Mouse (Mus musculus): ENCODE data around the gene Cisd3.
"Not testable (repeated sequence)": the region's sequence is repeated elsewhere in the genome, so short reads cannot be mapped to it uniquely, and the experiment has no call there.

Cisd3 gene

GRCm38 (mm10) chr11:97685613-97686321, at the start of gene Cisd3:
TSS of gene Cisd3 (plus strand) at chr11:97685826.
- peak; percentile 67 for DNase-seq (ENCODE audit: low read depth, low spot score)

GRCm38 (mm10) chr11:97641668-97642067, 44.0 kb upstream of the Cisd3 start:
- DNase-seq (ENCODE audit: low read depth, low spot score): no peak

GRCm38 (mm10) chr11:97642746-97643145, 42.9 kb upstream of the Cisd3 start:
- DNase-seq (ENCODE audit: low read depth, low spot score): no peak

GRCm38 (mm10) chr11:97643380-97644055, 42.1 kb upstream of the Cisd3 start:
- DNase-seq (ENCODE audit: low read depth, low spot score): no peak

- DNase-seq (ENCODE audit: low read depth, low spot score): no peak
These were observed 40.8 kb upstream of the Cisd3 start for GRCm38 (mm10) chr11:97644834-97645233.

- not testable (repeated sequence) for DNase-seq (ENCODE audit: low read depth, low spot score)
These were observed 37.1 kb upstream of the Cisd3 start for GRCm38 (mm10) chr11:97648541-97648940.

GRCm38 (mm10) chr11:97650341-97650740, 35.3 kb upstream of the Cisd3 start:
- DNase-seq (ENCODE audit: low read depth, low spot score): no peak

- not testable (repeated sequence) for DNase-seq (ENCODE audit: low read depth, low spot score)
These were observed 32.2 kb upstream of the Cisd3 start for GRCm38 (mm10) chr11:97653376-97653775.

- DNase-seq (ENCODE audit: low read depth, low spot score): no peak
These were observed 31.4 kb upstream of the Cisd3 start for GRCm38 (mm10) chr11:97654210-97654609.

- DNase-seq (ENCODE audit: low read depth, low spot score): no peak
These were observed 29.2 kb upstream of the Cisd3 start for GRCm38 (mm10) chr11:97656269-97656971.

- no peak for DNase-seq (ENCODE audit: low read depth, low spot score)
These were observed 28.3 kb upstream of the Cisd3 start for GRCm38 (mm10) chr11:97657184-97657945.

- not testable (repeated sequence) for DNase-seq (ENCODE audit: low read depth, low spot score)
These were observed 27.7 kb upstream of the Cisd3 start for GRCm38 (mm10) chr11:97657967-97658366.

- no peak for DNase-seq (ENCODE audit: low read depth, low spot score)
These were observed 26.8 kb upstream of the Cisd3 start for GRCm38 (mm10) chr11:97658751-97659266.

GRCm38 (mm10) chr11:97659267-97659989, 26.2 kb upstream of the Cisd3 start:
- DNase-seq (ENCODE audit: low read depth, low spot score): no peak

GRCm38 (mm10) chr11:97659990-97660714, 25.5 kb upstream of the Cisd3 start:
- peak; percentile 52 for DNase-seq (ENCODE audit: low read depth, low spot score)

GRCm38 (mm10) chr11:97660734-97661647, 24.6 kb upstream of the Cisd3 start:
- no peak for DNase-seq (ENCODE audit: low read depth, low spot score)

GRCm38 (mm10) chr11:97661648-97662133, 23.9 kb upstream of the Cisd3 start:
- DNase-seq (ENCODE audit: low read depth, low spot score): peak; percentile 50

GRCm38 (mm10) chr11:97662207-97662892, 23.3 kb upstream of the Cisd3 start:
- DNase-seq (ENCODE audit: low read depth, low spot score): peak; percentile 59

All from forelimb bud, embryonic 11.5 days (tissue).